Mouse (Mus musculus) monocyte, adult 5-6 weeks (primary cell): ENCODE results near the gene Gm38394. TPM values are rescaled to one million over a fixed set of nuclear protein-coding genes. Genes with fewer than 3 reads are reported as not detected.
"Not testable (repeated sequence)": the region's sequence is repeated elsewhere in the genome, so short reads cannot be mapped to it uniquely, and the experiment has no call there.

Experiments used
- ATAC-seq: fragments of 153-309, 156-312 bp; replicated peaks from 2 replicates; pipeline ENCODE4 v1.8.0; 2017; ENCODE audit warnings: mild to moderate bottlenecking; ENCODE audit not compliant: low TSS enrichment, insufficient number of reproducible peaks, severe bottlenecking, poor library complexity, low FRiP score
- total RNA-seq: library from RNA; stranded (forward); fragments of 200-1000, 200-491, 200-594 nt; gene quantifications from 3 replicates; pipeline ENCODE4 v1.2.3, GENCODE M21; 2017

The Gm38394 gene
- total RNA-seq: 10.1 to 21.1 TPM (median 12.8 TPM) in 3 replicates

GRCm38 (mm10) chr1:133661203-133661933, at the start of gene Gm38394:
Gene Gm38394 (minus strand): TSS chr1:133661318.
- peak; percentile 99 for ATAC-seq

- ATAC-seq: no peak
These were observed 49.8 kb upstream of the Gm38394 start for GRCm38 (mm10) chr1:133710895-133711294.

GRCm38 (mm10) chr1:133709292-133709691, 48.2 kb upstream of the Gm38394 start:
- ATAC-seq: no peak

GRCm38 (mm10) chr1:133701824-133702223, 40.7 kb upstream of the Gm38394 start:
- not testable (repeated sequence) for ATAC-seq

GRCm38 (mm10) chr1:133697935-133698620, 37.0 kb upstream of the Gm38394 start:
- no peak for ATAC-seq

GRCm38 (mm10) chr1:133695901-133696300, 34.8 kb upstream of the Gm38394 start:
- no peak for ATAC-seq

GRCm38 (mm10) chr1:133694876-133695275, 33.8 kb upstream of the Gm38394 start:
- peak; percentile 57 for ATAC-seq

- no peak for ATAC-seq
These were observed 33.2 kb upstream of the Gm38394 start for GRCm38 (mm10) chr1:133694301-133694700.

- ATAC-seq: no peak
These were observed 32.5 kb upstream of the Gm38394 start for GRCm38 (mm10) chr1:133693536-133694114.

GRCm38 (mm10) chr1:133692195-133692594, 31.1 kb upstream of the Gm38394 start:
- no peak for ATAC-seq

- ATAC-seq: no peak
These were observed 29.9 kb upstream of the Gm38394 start for GRCm38 (mm10) chr1:133691046-133691445.

GRCm38 (mm10) chr1:133689897-133690296, 28.8 kb upstream of the Gm38394 start, which contains the start of gene Lax1:
Gene Lax1 (minus strand): TSS chr1:133690108.
- peak; percentile 68 for ATAC-seq

- ATAC-seq: no peak
These were observed 27.2 kb upstream of the Gm38394 start for GRCm38 (mm10) chr1:133688301-133688700.

- ATAC-seq: no peak
These were observed 24.8 kb upstream of the Gm38394 start for GRCm38 (mm10) chr1:133685749-133686519.

- ATAC-seq: no peak
These were observed 10.7 kb upstream of the Gm38394 start for GRCm38 (mm10) chr1:133671801-133672200.

GRCm38 (mm10) chr1:133671266-133671665, 10.1 kb upstream of the Gm38394 start:
- ATAC-seq: no peak

GRCm38 (mm10) chr1:133670776-133671175, 9.7 kb upstream of the Gm38394 start:
- no peak for ATAC-seq

GRCm38 (mm10) chr1:133670190-133670589, 9.1 kb upstream of the Gm38394 start:
- ATAC-seq: no peak

- ATAC-seq: no peak
These were observed 7.5 kb upstream of the Gm38394 start for GRCm38 (mm10) chr1:133668618-133669017.
